Mouse (Mus musculus) embryonic facial prominence, embryonic 13.5 days (tissue): ENCODE results near the gene Tbc1d21. TPM values are rescaled to one million over a fixed set of nuclear protein-coding genes. Genes with fewer than 3 reads are reported as not detected.

ENCODE experiments used
- ATAC-seq: fragments of 200-750 bp; cut with Nextera tagmentation; 2 replicates; pipeline ENCODE4 v1.8.0; 2017; ENCODE audit warnings: low read depth; ENCODE audit not compliant: insufficient number of reproducible peaks, insufficient read depth, low FRiP score, low TSS enrichment
- H3K27ac ChIP-seq: fragments of 300-500 bp; sonication (generic); 2 replicates; pipeline ENCODE4 v1.5.1; 2015; ENCODE audit warnings: moderate library complexity, mild to moderate bottlenecking, inconsistent platforms
- H3K27me3 ChIP-seq: fragments of 300-500 bp; sonication (generic); 2 replicates; pipeline ENCODE4 v1.6.1; 2015; ENCODE audit warnings: mild to moderate bottlenecking, inconsistent platforms
- H3K36me3 ChIP-seq: fragments of 300-500 bp; sonication (generic); 2 replicates; pipeline ENCODE4 v1.6.1; 2015; ENCODE audit warnings: mild to moderate bottlenecking, inconsistent platforms
- H3K4me1 ChIP-seq: fragments of 300-500 bp; sonication (generic); 2 replicates; pipeline ENCODE4 v1.6.1; 2015; ENCODE audit warnings: inconsistent platforms
- H3K4me2 ChIP-seq: fragments of 300-500 bp; sonication (generic); 2 replicates; pipeline ENCODE4 v1.6.1; 2015; ENCODE audit warnings: moderate library complexity, mild to moderate bottlenecking, inconsistent platforms
- H3K4me3 ChIP-seq: fragments of 300-500 bp; sonication (generic); 2 replicates; pipeline ENCODE4 v1.5.1; 2015; ENCODE audit warnings: mild to moderate bottlenecking, inconsistent platforms
- H3K9ac ChIP-seq: fragments of 300-500 bp; sonication (generic); 2 replicates; pipeline ENCODE4 v1.6.1; 2015; ENCODE audit warnings: mild to moderate bottlenecking, inconsistent platforms
- H3K9me3 ChIP-seq: fragments of 300-500 bp; sonication (generic); 2 replicates; pipeline ENCODE4 v1.6.1; 2016; ENCODE audit warnings: inconsistent platforms
- WGBS: fragments of 180-500 bp; shearing (Covaris S2); methylation state at CpG from one replicate; pipeline ENCODE4 v1.1.7; 2015; ENCODE audit warnings: mixed read lengths; 5-methylcytosine and 5-hydroxymethylcytosine counted together
- polyA plus RNA-seq: library from polyadenylated mRNA; unstranded; fragments of >200 nt; fragmentation: Nextera tagmentation; extraction: Ambion mirVana; gene quantifications from 2 replicates; pipeline ENCODE4 v1.2.1, GENCODE M21; 2015

Tbc1d21 gene
- polyA plus RNA-seq, 1 experiment from 2014 or later = not detected

DNA sequence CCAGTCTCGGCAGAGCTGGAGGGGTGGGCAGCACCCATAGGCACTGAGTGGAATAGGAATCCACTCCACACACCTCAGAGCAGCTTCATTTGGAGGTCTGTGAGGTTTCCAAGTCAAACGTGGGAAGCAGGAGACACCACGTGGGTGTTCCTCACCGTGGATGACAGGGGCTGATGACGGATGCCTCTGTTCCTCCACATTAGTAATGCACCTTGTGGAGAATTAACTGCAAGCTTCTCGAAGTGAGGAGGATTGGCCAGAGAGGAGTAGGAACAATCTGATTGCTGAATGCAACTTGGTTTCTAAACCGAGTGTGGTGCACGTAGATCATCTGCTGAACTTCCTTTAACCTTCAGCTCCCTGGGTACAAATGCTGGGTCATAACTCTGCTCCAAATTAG, 1.7 kb upstream of the Tbc1d21 start:
- H3K36me3 ChIP-seq = no peaks in the 10 kb centered on the region
- no peak overlapping the region for H3K9ac ChIP-seq
- WGBS = 41% methylated on average over 8 of the region's 8 CpGs
- H3K4me3 ChIP-seq = no peak overlapping the region
- ATAC-seq = no peak
- H3K4me2 ChIP-seq = no peak overlapping the region
- H3K9me3 ChIP-seq = no peaks in the 10 kb centered on the region
- no peaks in the 10 kb centered on the region for H3K27me3 ChIP-seq
- peaks cover 11% of the 10 kb centered on the region; the same call in 1 of the 2 replicates for H3K4me1 ChIP-seq
- no peak overlapping the region for H3K27ac ChIP-seq

- Histone ChIP-seq H3K27me3 (no peaks in the 10 kb centered on the region), H3K4me2 (no peak overlapping the region), H3K4me1 (peaks cover 11% of the 10 kb centered on the region; the same call in 1 of the 2 replicates), H3K4me3 (no peak overlapping the region), H3K9me3 (no peaks in the 10 kb centered on the region), H3K27ac (no peak overlapping the region), H3K36me3 (no peaks in the 10 kb centered on the region), H3K9ac (no peak overlapping the region)
- WGBS = 50% methylated on average over 6 of the region's 6 CpGs
- no peak for ATAC-seq
These were observed 611 bp downstream of the Tbc1d21 start for GRCm38 (mm10) chr9:58369644-58370043.

DNA sequence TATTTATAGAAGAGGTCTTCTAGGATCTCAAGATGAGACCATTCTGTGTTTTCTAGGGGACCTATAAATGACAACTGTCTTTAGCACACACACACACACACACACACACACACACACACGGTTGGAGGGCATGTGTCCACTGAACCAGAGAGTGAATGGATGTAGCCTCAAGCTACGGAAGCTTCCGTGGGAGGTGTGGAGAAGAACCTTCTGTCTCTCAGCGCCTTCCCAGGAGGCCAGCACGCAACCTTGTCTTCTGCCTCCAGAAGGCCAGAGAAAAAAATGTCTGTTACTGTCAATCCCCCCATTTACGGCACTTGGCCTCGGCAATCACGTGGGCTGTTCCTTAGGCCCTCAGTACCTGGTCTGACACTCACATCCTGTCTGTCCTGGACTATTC, 5.9 kb downstream of the Tbc1d21 start:
- H3K36me3 ChIP-seq = no peaks in the 10 kb centered on the region
- H3K9me3 ChIP-seq = no peaks in the 10 kb centered on the region
- H3K9ac ChIP-seq = no peak overlapping the region
- no peaks in the 10 kb centered on the region for H3K27me3 ChIP-seq
- H3K4me3 ChIP-seq = no peak overlapping the region
- ATAC-seq = no peak
- 83% methylated on average over 8 of the region's 8 CpGs for WGBS
- H3K4me2 ChIP-seq = no peak overlapping the region
- H3K27ac ChIP-seq = no peak overlapping the region
- no peaks in the 10 kb centered on the region for H3K4me1 ChIP-seq

DNA sequence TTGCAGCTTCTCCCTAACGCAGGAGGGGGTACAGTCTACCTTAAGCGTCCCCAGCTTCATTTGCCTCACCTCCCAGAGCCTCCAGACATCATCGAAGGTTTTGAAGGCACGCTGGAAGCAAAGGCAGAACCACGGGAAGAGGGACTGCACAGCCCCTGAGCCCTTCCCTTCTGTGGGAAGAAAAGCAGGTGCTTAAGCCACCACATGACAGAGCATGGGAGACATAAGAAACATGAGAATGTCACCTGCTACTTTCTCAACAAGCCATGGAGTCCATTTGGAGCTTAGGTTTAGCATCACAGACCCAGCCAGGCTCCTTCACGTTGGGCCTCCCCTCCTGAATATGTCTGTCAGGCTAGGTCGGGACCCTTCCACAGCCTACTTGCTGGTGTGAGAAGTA, 8.3 kb downstream of the Tbc1d21 start:
- Histone ChIP-seq H3K27me3 (no peaks in the 10 kb centered on the region), H3K36me3 (no peaks in the 10 kb centered on the region), H3K4me1 (no peaks in the 10 kb centered on the region), H3K9ac (no peak overlapping the region), H3K4me3 (no peak overlapping the region), H3K27ac (no peak overlapping the region), H3K4me2 (no peak overlapping the region), H3K9me3 (no peaks in the 10 kb centered on the region)
- WGBS = 83% methylated on average over 7 of the region's 7 CpGs
- no peak for ATAC-seq

DNA sequence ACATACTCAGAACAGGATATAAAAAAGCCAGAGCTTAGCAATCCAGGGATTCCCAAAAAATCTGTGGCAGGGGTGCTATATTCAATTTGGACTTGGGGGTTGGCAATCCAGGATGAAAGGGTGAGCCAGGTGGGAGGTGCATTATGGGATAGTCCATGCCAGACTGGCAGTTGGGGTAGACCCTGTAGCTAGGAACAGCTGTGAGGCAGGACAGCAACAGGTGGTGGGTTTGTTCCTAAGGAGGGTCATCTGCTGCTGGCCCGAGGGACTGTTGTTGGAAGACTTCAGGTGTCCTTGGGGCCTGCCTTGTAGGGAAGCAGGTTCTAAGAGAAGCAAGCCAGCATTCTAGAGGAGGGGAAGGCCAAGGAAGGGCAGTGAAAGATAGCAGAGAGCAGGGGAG, 8.9 kb downstream of the Tbc1d21 start:
- no peak for ATAC-seq
- no peak overlapping the region for H3K27ac ChIP-seq
- H3K9ac ChIP-seq = no peak overlapping the region
- no peaks in the 10 kb centered on the region for H3K27me3 ChIP-seq
- 76% methylated on average over 1 of the region's 1 CpGs for WGBS
- no peak overlapping the region for H3K4me2 ChIP-seq
- H3K9me3 ChIP-seq = no peaks in the 10 kb centered on the region
- H3K36me3 ChIP-seq = no peaks in the 10 kb centered on the region
- no peak overlapping the region for H3K4me3 ChIP-seq
- no peaks in the 10 kb centered on the region for H3K4me1 ChIP-seq

DNA sequence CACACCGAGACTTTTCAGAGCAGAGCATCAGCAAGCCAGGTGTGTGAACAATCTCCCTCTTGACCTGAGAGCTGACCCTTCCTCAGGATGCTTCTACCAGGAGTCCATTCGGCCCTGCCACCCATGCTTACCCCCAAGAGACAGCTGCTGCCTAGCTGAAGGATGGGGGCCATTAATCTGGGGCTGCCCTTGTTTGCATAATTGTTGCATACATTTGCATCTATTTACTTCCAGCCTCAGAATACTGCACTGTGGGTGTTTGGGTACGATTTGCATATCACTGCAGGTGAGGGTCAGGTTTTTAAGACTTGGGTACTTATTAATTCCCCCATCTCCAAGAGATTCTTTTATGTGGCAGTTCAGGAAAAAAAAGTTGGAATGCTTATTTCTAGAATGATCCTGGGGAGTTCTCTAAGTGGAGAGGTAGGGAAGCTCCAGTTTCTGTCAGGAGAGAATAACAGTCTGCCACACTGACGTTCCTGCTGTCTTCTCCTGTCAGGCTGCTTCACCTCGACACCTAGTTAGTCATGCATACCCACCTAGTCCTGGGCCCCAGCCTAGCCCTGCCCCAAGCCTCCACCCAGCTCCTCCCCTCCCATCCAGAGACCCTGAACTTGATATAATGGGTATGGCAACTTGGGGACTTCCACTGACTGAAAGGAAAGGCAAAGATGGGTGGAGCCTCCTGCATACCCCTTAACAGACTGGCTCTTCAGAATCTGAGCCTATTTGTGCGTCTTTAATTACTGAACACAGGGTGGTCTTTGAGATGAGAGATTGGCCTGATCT, 14.8 kb downstream of the Tbc1d21 start:
- WGBS = 29% methylated on average over 6 of the region's 6 CpGs
- Histone ChIP-seq H3K27me3 (no peaks in the 10 kb centered on the region), H3K4me2 (no peak overlapping the region), H3K9ac (no peak overlapping the region), H3K9me3 (no peaks in the 10 kb centered on the region), H3K4me1 (peaks cover 4% of the 10 kb centered on the region), H3K4me3 (no peak overlapping the region), H3K36me3 (no peaks in the 10 kb centered on the region), H3K27ac (no peak overlapping the region)
- ATAC-seq = no peak

DNA sequence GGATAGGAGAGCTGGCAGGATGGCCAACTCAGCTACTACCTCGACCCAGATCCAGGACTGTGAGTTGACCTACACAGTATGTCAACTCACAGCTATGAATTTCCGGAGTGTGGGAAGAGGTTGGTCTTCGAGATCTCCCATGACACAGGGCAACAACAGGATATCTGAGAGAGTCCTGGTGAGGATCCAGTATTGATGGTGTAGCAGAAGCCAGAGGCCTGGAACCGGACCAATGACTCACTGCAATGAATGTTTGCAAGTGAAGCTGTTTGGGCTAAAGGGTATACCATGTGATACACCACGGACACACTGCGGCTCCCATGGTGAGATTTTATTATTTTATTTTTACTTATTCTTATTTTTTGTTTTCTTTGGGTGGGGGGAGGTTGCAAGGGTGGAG, 15.6 kb downstream of the Tbc1d21 start:
- H3K27ac ChIP-seq = no peak overlapping the region
- H3K9ac ChIP-seq = no peak overlapping the region
- H3K27me3 ChIP-seq = no peaks in the 10 kb centered on the region
- no peaks in the 10 kb centered on the region for H3K36me3 ChIP-seq
- peaks cover 4% of the 10 kb centered on the region for H3K4me1 ChIP-seq
- H3K9me3 ChIP-seq = no peaks in the 10 kb centered on the region
- H3K4me3 ChIP-seq = no peak overlapping the region
- ATAC-seq = no peak
- 86% methylated on average over 6 of the region's 6 CpGs for WGBS
- no peak overlapping the region for H3K4me2 ChIP-seq

- no peak overlapping the region for H3K27ac ChIP-seq
- H3K4me2 ChIP-seq = no peak overlapping the region
- no peaks in the 10 kb centered on the region for H3K9me3 ChIP-seq
- H3K27me3 ChIP-seq = no peaks in the 10 kb centered on the region
- no peak overlapping the region for H3K4me3 ChIP-seq
- H3K9ac ChIP-seq = no peak overlapping the region
- peaks cover 4% of the 10 kb centered on the region for H3K4me1 ChIP-seq
- H3K36me3 ChIP-seq = no peaks in the 10 kb centered on the region
- WGBS = 87% methylated on average over 6 of the region's 6 CpGs
- ATAC-seq = no peak
These were observed 17.0 kb downstream of the Tbc1d21 start for GRCm38 (mm10) chr9:58353224-58353623.

DNA sequence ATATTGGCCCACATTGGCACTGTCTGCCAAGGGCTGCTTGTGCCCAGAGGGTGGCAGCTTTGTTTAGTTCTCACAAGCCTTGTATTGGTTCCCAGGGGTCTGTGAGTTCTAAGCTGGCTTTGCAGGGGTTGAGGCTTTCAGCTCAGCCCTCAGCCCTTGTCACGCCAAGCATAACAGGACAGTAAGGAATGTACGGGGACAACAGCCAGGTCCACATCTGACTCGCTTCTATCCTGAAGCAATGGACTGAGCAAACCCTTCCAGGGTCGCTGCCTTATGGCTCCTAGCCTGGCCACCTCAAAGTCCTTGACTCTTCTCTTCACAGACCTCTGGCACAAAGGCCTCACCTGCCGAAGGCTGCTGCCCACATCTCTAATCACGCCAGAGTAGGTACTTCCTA, 22.5 kb downstream of the Tbc1d21 start:
- no peaks in the 10 kb centered on the region for H3K36me3 ChIP-seq
- no peak overlapping the region for H3K4me2 ChIP-seq
- no peaks in the 10 kb centered on the region for H3K27me3 ChIP-seq
- WGBS = 86% methylated on average over 6 of the region's 6 CpGs
- no peaks in the 10 kb centered on the region for H3K9me3 ChIP-seq
- H3K9ac ChIP-seq = no peak overlapping the region
- H3K4me3 ChIP-seq = no peak overlapping the region
- ATAC-seq = no peak
- H3K27ac ChIP-seq = no peak overlapping the region
- H3K4me1 ChIP-seq = no peaks in the 10 kb centered on the region

- Histone ChIP-seq H3K27ac (no peak overlapping the region), H3K4me2 (no peak overlapping the region), H3K27me3 (no peaks in the 10 kb centered on the region), H3K4me1 (no peaks in the 10 kb centered on the region), H3K9me3 (no peaks in the 10 kb centered on the region), H3K36me3 (no peaks in the 10 kb centered on the region), H3K4me3 (no peak overlapping the region), H3K9ac (no peak overlapping the region)
- no peak for ATAC-seq
- WGBS = 51% methylated on average over 10 of the region's 10 CpGs
These were observed 23.8 kb downstream of the Tbc1d21 start for GRCm38 (mm10) chr9:58346498-58346897.

GRCm38 (mm10) chr9:58345963-58346362, 24.3 kb downstream of the Tbc1d21 start:
- no peaks in the 10 kb centered on the region for H3K9me3 ChIP-seq
- WGBS = 70% methylated on average over 7 of the region's 7 CpGs
- H3K4me2 ChIP-seq = no peak overlapping the region
- no peaks in the 10 kb centered on the region for H3K36me3 ChIP-seq
- no peaks in the 10 kb centered on the region for H3K4me1 ChIP-seq
- ATAC-seq = no peak
- no peak overlapping the region for H3K27ac ChIP-seq
- H3K27me3 ChIP-seq = no peaks in the 10 kb centered on the region
- H3K4me3 ChIP-seq = no peak overlapping the region
- no peak overlapping the region for H3K9ac ChIP-seq

GRCm38 (mm10) chr9:58341795-58342194, 28.5 kb downstream of the Tbc1d21 start:
- Histone ChIP-seq H3K9ac (no peak overlapping the region), H3K27me3 (no peaks in the 10 kb centered on the region), H3K9me3 (no peaks in the 10 kb centered on the region), H3K27ac (no peak overlapping the region), H3K4me2 (no peak overlapping the region), H3K36me3 (no peaks in the 10 kb centered on the region), H3K4me3 (no peak overlapping the region), H3K4me1 (no peaks in the 10 kb centered on the region)
- WGBS = 94% methylated on average over 1 of the region's 1 CpGs
- ATAC-seq = no peak
